Mouse (Mus musculus): Measurements from ENCODE around the gene Vmn2r83. TPM values are rescaled to one million over a fixed set of nuclear protein-coding genes. Genes with fewer than 3 reads are reported as not detected.

Gene Vmn2r83
- polyA plus RNA-seq, 1 experiment from 2014 or later: not detected

DNA sequence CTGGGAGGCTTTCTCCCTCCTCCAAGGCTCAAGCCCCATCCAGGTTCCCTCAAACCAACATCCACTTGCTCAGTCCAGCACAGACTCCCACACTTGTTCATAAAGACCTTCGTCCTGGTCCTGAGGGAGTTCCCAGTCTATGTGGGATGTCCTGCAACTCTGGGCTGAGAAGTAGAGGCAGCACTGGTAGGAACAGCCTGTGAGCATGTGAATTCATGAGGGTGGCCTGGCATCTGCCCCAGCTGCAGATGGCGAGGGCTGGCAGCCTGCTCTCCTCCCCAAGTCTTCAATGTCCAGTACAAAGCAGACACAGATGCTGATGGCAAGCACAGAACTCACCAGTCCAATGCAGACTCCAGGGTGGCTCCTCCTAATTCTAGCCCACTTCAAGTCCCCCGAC, 69.8 kb downstream of the Vmn2r83 start:
- Histone ChIP-seq H3K4me1 (peaks cover 4% of the 10 kb centered on the region; the same call in 1 of the 2 replicates), H3K9ac (no peak overlapping the region), H3K27ac (replicated peaks) (no peak overlapping the region), H3K4me2 (no peak overlapping the region), H3K27me3 (replicated peaks) (peaks cover 9% of the 10 kb centered on the region), H3K36me3 (peaks cover 57% of the 10 kb centered on the region), H3K4me3 (no peak overlapping the region), H3K9me3 (no peaks in the 10 kb centered on the region)
- WGBS: 78% methylated on average over 3 of the region's 3 CpGs
- ATAC-seq (ENCODE audit: extremely low read depth, insufficient number of reproducible peaks, low FRiP score, low TSS enrichment): no peak

DNA sequence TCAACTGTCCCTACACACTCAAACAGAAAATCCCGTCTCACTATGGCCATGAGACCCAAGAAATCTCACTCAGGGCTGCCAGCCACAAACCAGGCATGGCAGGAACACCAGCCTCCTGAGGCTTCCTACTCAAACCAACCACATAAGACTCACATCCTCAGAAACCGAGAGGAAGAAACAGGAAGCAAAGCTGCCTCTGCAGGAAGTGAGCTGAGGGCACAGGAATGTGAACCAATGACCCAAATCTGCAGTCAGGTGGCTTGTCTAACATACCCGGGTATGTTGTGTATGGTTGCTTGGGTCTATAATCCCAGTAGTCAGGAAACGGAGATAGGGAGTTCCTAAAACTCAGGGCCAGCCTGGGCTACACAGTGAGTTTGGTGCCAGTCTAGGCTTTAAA, 70.3 kb downstream of the Vmn2r83 start:
- H3K27me3 ChIP-seq (replicated peaks): peaks cover 9% of the 10 kb centered on the region
- H3K9me3 ChIP-seq: no peaks in the 10 kb centered on the region
- H3K4me2 ChIP-seq: no peak overlapping the region
- no peak overlapping the region for H3K4me3 ChIP-seq
- no peak for ATAC-seq (ENCODE audit: extremely low read depth, insufficient number of reproducible peaks, low FRiP score, low TSS enrichment)
- no peak overlapping the region for H3K9ac ChIP-seq
- H3K36me3 ChIP-seq: peaks cover 62% of the 10 kb centered on the region
- 54% methylated on average over 4 of the region's 4 CpGs for WGBS
- peaks cover 4% of the 10 kb centered on the region; the same call in 1 of the 2 replicates for H3K4me1 ChIP-seq
- no peak overlapping the region for H3K27ac ChIP-seq (replicated peaks)

DNA sequence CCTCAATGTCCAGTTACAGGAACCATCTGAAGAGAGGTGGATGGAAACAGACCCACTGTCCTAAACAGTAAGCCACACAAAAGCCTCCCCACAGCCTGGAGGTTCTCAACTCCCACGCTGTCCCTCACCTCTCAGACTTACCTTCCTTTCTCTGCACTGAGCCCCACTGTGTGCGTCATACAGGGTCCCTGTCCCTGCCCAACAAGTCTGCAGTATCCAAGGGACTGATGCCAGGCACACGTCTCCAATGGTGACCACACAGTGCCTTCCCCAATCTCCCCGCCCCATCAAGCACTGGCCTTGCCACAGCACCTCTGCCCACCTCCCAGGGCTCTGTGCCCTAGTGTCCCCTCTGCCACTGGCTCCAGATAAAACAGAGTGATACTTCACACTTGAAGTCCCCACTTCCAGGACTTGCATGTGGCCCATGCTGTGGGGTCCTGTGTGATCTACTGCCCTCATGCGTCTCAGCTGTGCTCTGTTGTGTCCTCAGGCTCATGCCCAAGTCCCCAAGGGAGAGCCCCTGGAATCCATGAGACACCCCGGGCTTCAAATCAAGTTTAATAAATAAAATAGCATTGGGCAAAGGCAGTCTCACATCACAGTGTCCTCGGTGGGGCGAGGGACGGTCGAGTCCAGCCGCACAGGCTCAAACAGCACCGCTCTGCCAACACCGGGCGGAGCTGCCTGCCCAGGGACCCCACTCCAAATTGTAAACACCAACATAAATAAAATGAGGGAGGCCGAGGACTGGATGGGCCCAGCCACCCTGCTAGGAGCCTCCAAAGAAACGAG, 71.4 kb downstream of the Vmn2r83 start:
- H3K4me3 ChIP-seq: no peak overlapping the region
- H3K9me3 ChIP-seq: no peaks in the 10 kb centered on the region
- peaks cover 2% of the 10 kb centered on the region for H3K27me3 ChIP-seq (replicated peaks)
- peaks cover 72% of the 10 kb centered on the region for H3K36me3 ChIP-seq
- no peak overlapping the region for H3K9ac ChIP-seq
- H3K27ac ChIP-seq (replicated peaks): no peak overlapping the region
- no peaks in the 10 kb centered on the region for H3K4me1 ChIP-seq
- no peak overlapping the region for H3K4me2 ChIP-seq
- WGBS: 93% methylated on average over 16 of the region's 16 CpGs
- no peak for ATAC-seq (ENCODE audit: extremely low read depth, insufficient number of reproducible peaks, low FRiP score, low TSS enrichment)

DNA sequence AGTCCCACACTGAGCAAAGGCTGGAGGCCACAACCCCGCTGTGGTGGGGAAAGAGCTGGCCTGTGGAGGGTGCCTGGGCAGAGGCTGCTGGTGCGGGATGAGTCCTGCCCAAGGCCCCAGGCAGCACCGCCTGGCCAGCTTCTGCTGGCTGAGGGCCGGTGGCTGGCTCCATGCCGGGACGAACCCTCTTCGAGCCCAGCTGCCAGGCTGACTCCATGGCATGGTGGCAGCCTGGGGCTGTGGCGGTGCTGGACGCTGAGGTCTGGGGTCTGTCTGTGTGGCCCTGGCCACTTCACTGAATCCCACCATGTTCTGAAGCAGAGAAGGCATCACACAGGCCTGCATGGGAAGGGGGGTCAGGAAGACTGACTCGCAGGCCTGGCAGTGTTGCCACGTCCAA, 72.2 kb downstream of the Vmn2r83 start:
- Histone ChIP-seq H3K27me3 (replicated peaks) (no peaks in the 10 kb centered on the region), H3K4me2 (no peak overlapping the region), H3K9ac (no peak overlapping the region), H3K4me1 (no peaks in the 10 kb centered on the region), H3K4me3 (no peak overlapping the region), H3K36me3 (peaks cover 81% of the 10 kb centered on the region), H3K27ac (replicated peaks) (no peak overlapping the region), H3K9me3 (no peaks in the 10 kb centered on the region)
- no peak for ATAC-seq (ENCODE audit: extremely low read depth, insufficient number of reproducible peaks, low FRiP score, low TSS enrichment)
- WGBS: 95% methylated on average over 11 of the region's 11 CpGs

DNA sequence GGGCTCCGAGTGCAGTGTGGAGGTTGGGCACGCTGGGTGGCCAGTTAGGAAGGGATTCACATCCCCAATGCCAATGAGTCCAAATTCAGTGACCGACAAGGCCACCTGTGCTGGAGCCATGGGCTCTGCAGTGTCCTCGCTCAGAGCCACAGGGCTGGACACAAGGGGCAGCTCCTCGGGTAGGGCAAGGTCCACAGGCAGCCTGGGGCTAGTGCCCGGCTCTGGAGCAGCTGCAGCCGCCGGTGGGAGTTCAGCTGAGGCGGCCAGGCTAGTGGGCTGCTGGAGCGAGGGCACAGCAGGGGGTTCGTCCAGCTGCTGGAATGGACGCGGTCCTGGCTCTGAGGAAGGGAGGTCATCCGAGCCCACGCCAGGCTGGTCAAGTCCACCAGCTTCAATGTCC, 73.0 kb downstream of the Vmn2r83 start:
- ATAC-seq (ENCODE audit: extremely low read depth, insufficient number of reproducible peaks, low FRiP score, low TSS enrichment): no peak
- H3K27me3 ChIP-seq (replicated peaks): no peaks in the 10 kb centered on the region
- no peak overlapping the region for H3K27ac ChIP-seq (replicated peaks)
- WGBS: 89% methylated on average over 15 of the region's 15 CpGs
- no peak overlapping the region for H3K4me2 ChIP-seq
- H3K36me3 ChIP-seq: peaks cover 89% of the 10 kb centered on the region
- H3K4me1 ChIP-seq: no peaks in the 10 kb centered on the region
- no peaks in the 10 kb centered on the region for H3K9me3 ChIP-seq
- no peak overlapping the region for H3K9ac ChIP-seq
- H3K4me3 ChIP-seq: no peak overlapping the region

DNA sequence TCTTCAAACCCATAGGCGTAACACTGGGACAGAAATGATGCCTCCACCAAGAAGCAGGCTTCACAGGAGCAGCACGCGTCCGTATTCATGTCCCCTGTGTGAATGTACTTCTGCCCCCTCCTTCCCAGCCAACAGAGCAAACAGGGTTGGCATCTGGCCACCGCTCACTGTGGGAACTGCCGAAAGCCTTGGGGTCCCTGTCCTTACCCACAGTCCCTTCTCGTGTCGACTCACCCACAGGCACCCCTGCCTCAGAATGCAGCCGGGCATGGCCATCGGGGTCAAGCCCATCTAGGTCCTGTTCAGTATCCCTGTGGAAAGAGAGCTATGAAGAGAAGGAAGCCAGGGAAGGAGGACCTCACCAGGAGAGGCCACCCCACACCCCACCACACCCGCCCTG, 73.6 kb downstream of the Vmn2r83 start:
- H3K4me2 ChIP-seq: no peak overlapping the region
- no peaks in the 10 kb centered on the region for H3K27me3 ChIP-seq (replicated peaks)
- peaks cover 95% of the 10 kb centered on the region for H3K36me3 ChIP-seq
- no peaks in the 10 kb centered on the region for H3K9me3 ChIP-seq
- no peak overlapping the region for H3K9ac ChIP-seq
- ATAC-seq (ENCODE audit: extremely low read depth, insufficient number of reproducible peaks, low FRiP score, low TSS enrichment): no peak
- H3K4me1 ChIP-seq: peaks cover 1% of the 10 kb centered on the region; the same call in 1 of the 2 replicates
- no peak overlapping the region for H3K4me3 ChIP-seq
- WGBS: 94% methylated on average over 11 of the region's 11 CpGs
- H3K27ac ChIP-seq (replicated peaks): no peak overlapping the region

Small RNAs within 50 kb of the gene (microRNA-seq; reads per million reads assigned to microRNA genes)
- not detected for gene Mir6909

Other genes starting within 250 kb of the Vmn2r83 start
- gene Vmn2r81, start 221.0 kb upstream of the Vmn2r83 start, polyA plus RNA-seq (2015; fragmentation: Nextera tagmentation; extraction: Ambion mirVana): not detected in 2 replicates
- not detected in 2 replicates for gene Vmn2r82, start 112.2 kb upstream of the Vmn2r83 start, polyA plus RNA-seq (2015; fragmentation: Nextera tagmentation; extraction: Ambion mirVana)
- 10.9 and 13.1 TPM in 2 replicates for gene Plpp2, start 65.1 kb downstream of the Vmn2r83 start, polyA plus RNA-seq (2015; fragmentation: Nextera tagmentation; extraction: Ambion mirVana)
- gene Mier2, start 86.5 kb downstream of the Vmn2r83 start, polyA plus RNA-seq (2015; fragmentation: Nextera tagmentation; extraction: Ambion mirVana): 32.9 and 33.5 TPM in 2 replicates
- not detected in 2 replicates for gene Theg, start 118.6 kb downstream of the Vmn2r83 start, polyA plus RNA-seq (2015; fragmentation: Nextera tagmentation; extraction: Ambion mirVana)
- gene C2cd4c, start 145.3 kb downstream of the Vmn2r83 start, polyA plus RNA-seq (2015; fragmentation: Nextera tagmentation; extraction: Ambion mirVana): not detected in 2 replicates
- gene Shc2, start 169.2 kb downstream of the Vmn2r83 start, polyA plus RNA-seq (2015; fragmentation: Nextera tagmentation; extraction: Ambion mirVana): 1.9 and 2.6 TPM in 2 replicates
- gene Odf3l2, start 177.0 kb downstream of the Vmn2r83 start, polyA plus RNA-seq (2015; fragmentation: Nextera tagmentation; extraction: Ambion mirVana): not detected in 2 replicates
- gene Madcam1, start 195.8 kb downstream of the Vmn2r83 start, polyA plus RNA-seq (2015; fragmentation: Nextera tagmentation; extraction: Ambion mirVana): 0.82 and 1.2 TPM in 2 replicates
- 41.4 and 43.1 TPM in 2 replicates for gene Tpgs1, start 200.6 kb downstream of the Vmn2r83 start, polyA plus RNA-seq (2015; fragmentation: Nextera tagmentation; extraction: Ambion mirVana)
- gene Cdc34, start 213.5 kb downstream of the Vmn2r83 start, polyA plus RNA-seq (2015; fragmentation: Nextera tagmentation; extraction: Ambion mirVana): 122 and 136 TPM in 2 replicates
- gene Gzmm, start 220.3 kb downstream of the Vmn2r83 start, polyA plus RNA-seq (2015; fragmentation: Nextera tagmentation; extraction: Ambion mirVana): 0.67 and 1.0 TPM in 2 replicates
- 1,093 and 1,212 TPM in 2 replicates for gene Bsg, start 235.8 kb downstream of the Vmn2r83 start, polyA plus RNA-seq (2015; fragmentation: Nextera tagmentation; extraction: Ambion mirVana)
- gene Hcn2, start 247.9 kb downstream of the Vmn2r83 start, polyA plus RNA-seq (2015; fragmentation: Nextera tagmentation; extraction: Ambion mirVana): 0.06 and 0.09 TPM in 2 replicates

Measured in heart, embryonic 13.5 days (tissue).